10 mouse cellular contexts compared by ENCODE assay signal in the genomic region with DNA sequence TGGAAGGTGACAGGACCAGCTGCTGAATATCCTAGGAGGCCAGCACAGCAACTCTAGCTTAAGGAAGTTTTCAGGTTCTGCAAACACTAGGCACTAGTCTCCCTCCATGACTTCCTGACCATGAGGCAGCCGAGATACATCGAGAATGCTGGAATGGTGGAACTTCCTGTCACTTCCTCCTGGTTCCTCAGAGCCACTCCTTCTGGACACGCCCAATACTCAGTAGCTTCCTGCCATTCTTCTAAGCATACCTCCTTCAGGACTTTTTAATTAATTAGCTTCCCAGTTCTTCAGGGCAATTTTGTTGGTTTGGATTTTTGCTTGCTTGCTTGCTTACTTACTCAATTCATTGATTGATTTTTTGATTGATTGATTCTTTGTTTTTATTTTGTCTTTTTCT. TPM values are rescaled to one million over a fixed set of nuclear protein-coding genes. Genes with fewer than 3 reads are reported as not detected.
"Had no signal": no experiment of that assay in that cellular context is flagged by ENCODE, and none has a peak within 500 bp of the region (broad histone marks: within the 10 kb centered on the region; RNA-seq: fewer than 3 reads in every experiment).

A gene (minus strand): TSS at position 101 of the 400 bp plus-strand sequence.

RNA-seq across cellular contexts. Expression of the gene that starts here (rescaled TPM):
- total RNA-seq: neutrophil, adult 5-6 weeks had no signal
- polyA plus RNA-seq: neural tube, embryonic 14.5 days; neural tube, embryonic 15.5 days; small intestine, adult 2 months; stomach, embryonic 14.5 days; stomach, embryonic 15.5 days; stomach, embryonic 16.5 days; stomach, postnatal 0 days; thymus, postnatal 0 days; urinary bladder, adult 2 months had no signal
